Mouse (Mus musculus) intestine, postnatal 0 days (tissue): Measurements from ENCODE around the gene Cmya5. TPM values are rescaled to one million over a fixed set of nuclear protein-coding genes. Genes with fewer than 3 reads are reported as not detected.

Experiments used
- ATAC-seq: fragments of 200-750 bp; cut with Nextera tagmentation; 2 replicates; pipeline ENCODE4 v1.8.0; 2017; ENCODE audit warnings: mild to moderate bottlenecking, moderate TSS enrichment, moderate library complexity
- H3K27ac ChIP-seq: fragments of 300-500 bp; sonication (generic); 2 replicates; pipeline ENCODE4 v1.5.1; 2014; ENCODE audit warnings: mild to moderate bottlenecking, low read depth, low read length, moderate library complexity
- H3K27me3 ChIP-seq: fragments of 300-500 bp; sonication (generic); replicated peaks from 2 replicates; pipeline ENCODE4 v1.6.1; 2014; ENCODE audit warnings: low read length, mixed read lengths; ENCODE audit not compliant: control insufficient read depth, insufficient read depth
- H3K36me3 ChIP-seq: fragments of 300-500 bp; sonication (generic); 2 replicates; pipeline ENCODE4 v1.6.1; 2014; ENCODE audit warnings: mild to moderate bottlenecking, moderate library complexity; ENCODE audit not compliant: control insufficient read depth, insufficient read depth
- H3K4me1 ChIP-seq: fragments of 300-500 bp; sonication (generic); replicated peaks from 2 replicates; pipeline ENCODE4 v1.6.1; 2014; ENCODE audit warnings: antibody characterized with exemption, low read length, mixed read lengths; ENCODE audit not compliant: control insufficient read depth, insufficient read depth
- H3K4me2 ChIP-seq: fragments of 300-500 bp; sonication (generic); replicated peaks from 2 replicates; pipeline ENCODE4 v1.6.1; 2014; ENCODE audit warnings: low read depth, mild to moderate bottlenecking, moderate library complexity
- H3K4me3 ChIP-seq: fragments of 300-500 bp; sonication (generic); 2 replicates; pipeline ENCODE4 v1.5.1; 2014; ENCODE audit warnings: low read depth, low read length
- H3K9ac ChIP-seq: fragments of 300-500 bp; sonication (generic); 2 replicates; pipeline ENCODE4 v1.6.1; 2014; ENCODE audit warnings: mild to moderate bottlenecking, low read depth, low read length
- H3K9me3 ChIP-seq: fragments of 300-500 bp; sonication (generic); 2 replicates; pipeline ENCODE4 v1.6.1; 2016; ENCODE audit warnings: mixed run types; ENCODE audit not compliant: control insufficient read depth
- CTCF ChIP-seq: sonication (generic); IDR thresholded peaks from 2 replicates; pipeline ENCODE4 v1.5.1; 2016; ENCODE audit warnings: low read depth, mild to moderate bottlenecking, control low read depth, antibody characterized with exemption, moderate library complexity
- WGBS: fragments of 180-500 bp; shearing (Covaris S2); extraction: QIAGEN DNeasy Blood & Tissue Kit; methylation state at CpG from one replicate; pipeline ENCODE4 v1.1.7; 2014; 5-methylcytosine and 5-hydroxymethylcytosine counted together
- polyA plus RNA-seq: library from polyadenylated mRNA; unstranded; fragments of >200 nt; fragmentation: Nextera tagmentation; extraction: Ambion mirVana; gene quantifications from 2 replicates; pipeline ENCODE4 v1.2.1, GENCODE M21; 2015

Cmya5 gene
- polyA plus RNA-seq, 1 experiment from 2014 or later = 0.04 TPM

GRCm38 (mm10) chr13:93128961-93129360, 15.6 kb downstream of the Cmya5 start:
- H3K4me1 ChIP-seq = no peaks in the 10 kb centered on the region
- H3K27ac ChIP-seq = no peak overlapping the region
- ATAC-seq = no peak
- no peaks in the 10 kb centered on the region for H3K36me3 ChIP-seq
- no peak overlapping the region for H3K9ac ChIP-seq
- no peak overlapping the region for H3K4me3 ChIP-seq
- TF ChIP-seq CTCF = no peak
- no peaks in the 10 kb centered on the region for H3K9me3 ChIP-seq
- 83% methylated on average over 5 of the region's 5 CpGs for WGBS
- H3K4me2 ChIP-seq = no peak overlapping the region
- H3K27me3 ChIP-seq = no peaks in the 10 kb centered on the region

- no peaks in the 10 kb centered on the region for H3K4me1 ChIP-seq
- WGBS = 76% methylated on average over 8 of the region's 8 CpGs
- H3K27ac ChIP-seq = no peak overlapping the region
- H3K9ac ChIP-seq = no peak overlapping the region
- no peaks in the 10 kb centered on the region for H3K27me3 ChIP-seq
- H3K4me2 ChIP-seq = no peak overlapping the region
- H3K9me3 ChIP-seq = no peaks in the 10 kb centered on the region
- no peak for ATAC-seq
- no peak overlapping the region for H3K4me3 ChIP-seq
- no peaks in the 10 kb centered on the region for H3K36me3 ChIP-seq
- no peak for TF ChIP-seq CTCF
Observed at GRCm38 (mm10) chr13:93128111-93128860, 16.2 kb downstream of the Cmya5 start.

GRCm38 (mm10) chr13:93122321-93122720, 22.2 kb downstream of the Cmya5 start:
- TF ChIP-seq CTCF = no peak
- Histone ChIP-seq H3K4me3 (no peak overlapping the region), H3K9me3 (no peaks in the 10 kb centered on the region), H3K9ac (no peak overlapping the region), H3K27ac (no peak overlapping the region), H3K4me1 (no peaks in the 10 kb centered on the region), H3K36me3 (no peaks in the 10 kb centered on the region), H3K4me2 (no peak overlapping the region), H3K27me3 (no peaks in the 10 kb centered on the region)
- 92% methylated on average over 9 of the region's 9 CpGs for WGBS
- ATAC-seq = no peak

- Histone ChIP-seq H3K27ac (no peak overlapping the region), H3K9ac (no peak overlapping the region), H3K4me2 (no peak overlapping the region), H3K9me3 (no peaks in the 10 kb centered on the region), H3K36me3 (no peaks in the 10 kb centered on the region), H3K4me3 (no peak overlapping the region), H3K4me1 (no peaks in the 10 kb centered on the region), H3K27me3 (no peaks in the 10 kb centered on the region)
- WGBS = 55% methylated on average over 7 of the region's 7 CpGs
- ATAC-seq = no peak
- TF ChIP-seq CTCF = no peak
Observed at GRCm38 (mm10) chr13:93117241-93117640, 27.3 kb downstream of the Cmya5 start.

GRCm38 (mm10) chr13:93102340-93103090, 42.0 kb downstream of the Cmya5 start:
- no peaks in the 10 kb centered on the region for H3K9me3 ChIP-seq
- no peak overlapping the region for H3K4me3 ChIP-seq
- 61% methylated on average over 4 of the region's 4 CpGs for WGBS
- no peaks in the 10 kb centered on the region for H3K27me3 ChIP-seq
- no peaks in the 10 kb centered on the region for H3K4me1 ChIP-seq
- no peak overlapping the region for H3K27ac ChIP-seq
- no peak overlapping the region for H3K9ac ChIP-seq
- no peak overlapping the region for H3K4me2 ChIP-seq
- TF ChIP-seq CTCF = no peak
- ATAC-seq = no peak
- H3K36me3 ChIP-seq = no peaks in the 10 kb centered on the region

- Histone ChIP-seq H3K4me3 (no peak overlapping the region), H3K4me2 (no peak overlapping the region), H3K9ac (no peak overlapping the region), H3K27ac (no peak overlapping the region), H3K4me1 (no peaks in the 10 kb centered on the region), H3K27me3 (no peaks in the 10 kb centered on the region), H3K36me3 (no peaks in the 10 kb centered on the region), H3K9me3 (no peaks in the 10 kb centered on the region)
- ATAC-seq = no peak
- WGBS = 90% methylated on average over 3 of the region's 3 CpGs
- no peak for TF ChIP-seq CTCF
Observed at GRCm38 (mm10) chr13:93098596-93098995, 45.9 kb downstream of the Cmya5 start.
